Mouse (Mus musculus) lung, adult 2 months (tissue): Measurements from ENCODE around the gene Ncl.

Experiments used
- CTCF ChIP-seq: fragments of 200-500 bp; IDR thresholded peaks from 2 replicates; pipeline ENCODE4 v1.5.1; 2011; ENCODE audit warnings: mild to moderate bottlenecking, low read length, control low read depth; ENCODE audit not compliant: insufficient read depth
- POLR2A ChIP-seq: fragments of 200-500 bp; IDR thresholded peaks from 2 replicates; pipeline ENCODE4 v1.6.1; 2011; ENCODE audit warnings: low read depth, mild to moderate bottlenecking, control low read depth, low read length, borderline replicate concordance; ENCODE audit errors: extremely low read depth

DNA sequence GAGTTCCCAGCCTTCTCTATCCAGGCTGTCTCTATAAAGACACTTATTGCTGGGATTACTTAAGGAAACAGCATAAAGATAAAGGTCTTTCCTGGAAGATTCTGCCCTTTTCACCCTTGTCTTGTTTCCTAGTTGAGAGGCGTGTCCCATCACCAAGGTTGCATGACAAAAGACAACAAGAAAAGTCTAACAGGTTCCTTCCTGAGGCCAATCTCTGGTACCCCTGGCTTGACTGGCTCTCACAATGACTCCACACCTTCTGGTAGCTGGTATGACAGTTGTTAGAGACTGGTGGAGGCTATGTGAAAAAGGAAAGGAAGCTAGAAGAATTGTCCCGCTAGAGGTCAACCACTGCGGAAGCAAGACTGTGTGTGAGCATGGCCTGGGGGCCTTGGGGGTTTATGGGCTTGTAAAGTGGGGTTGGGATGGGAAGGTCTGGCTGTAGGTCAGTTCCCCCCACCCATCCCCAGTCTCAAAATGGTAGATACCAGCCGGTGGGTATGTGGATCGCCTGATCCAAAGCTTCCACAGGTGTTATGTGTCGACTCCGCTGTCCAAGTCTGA lies 49.8 kb downstream of the Ncl start:
- no peak for TF ChIP-seq POLR2A
- no peak for TF ChIP-seq CTCF
